Mouse (Mus musculus): ENCODE data around the gene Tpmt.
A peak's percentile ranks its signal among the peaks of the same experiment; 100 is the strongest.

The Tpmt gene

GRCm38 (mm10) chr13:47042024-47042633 lies 2.4 kb downstream of the Tpmt start:
- no peak for DNase-seq

- DNase-seq: no peak
These were observed 4.5 kb downstream of the Tpmt start for GRCm38 (mm10) chr13:47040061-47040460.

GRCm38 (mm10) chr13:47037946-47038345 lies 6.6 kb downstream of the Tpmt start:
- no peak for DNase-seq

- no peak for DNase-seq
These were observed 10.9 kb downstream of the Tpmt start for GRCm38 (mm10) chr13:47033602-47034001.

DNA sequence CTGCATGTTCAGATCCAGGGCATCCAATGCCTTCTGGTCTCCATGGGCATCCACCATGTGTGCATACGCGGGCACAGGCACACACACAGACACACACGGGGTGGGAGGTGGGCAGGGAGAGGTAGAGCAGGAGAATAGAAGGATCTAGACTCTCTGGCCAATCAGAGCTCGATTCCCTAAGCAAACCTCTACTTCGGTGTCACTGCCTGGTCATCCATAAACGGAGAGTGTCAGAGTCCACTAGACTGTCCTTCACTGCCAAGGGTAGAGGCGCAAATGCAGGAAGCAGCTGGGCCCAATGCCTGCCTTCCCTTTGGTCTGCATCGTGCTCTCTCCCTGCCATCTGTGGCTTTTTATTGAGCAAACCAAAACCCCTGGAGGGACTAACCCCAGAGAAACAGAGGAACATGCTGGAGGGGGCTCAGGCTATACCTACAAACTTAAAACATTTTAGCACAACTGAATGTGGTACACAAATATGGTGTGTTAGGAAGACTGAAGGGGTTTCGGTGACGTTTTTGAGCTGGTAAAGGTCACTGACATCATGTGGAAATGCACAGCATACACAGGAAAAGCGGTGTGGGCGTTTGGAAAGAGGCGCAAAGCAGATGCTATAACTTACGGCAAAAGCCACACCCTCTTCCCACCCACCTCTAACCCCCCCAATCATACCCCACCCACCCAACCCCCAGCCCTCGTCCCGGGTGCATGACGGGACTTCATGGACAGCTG lies 14.0 kb downstream of the Tpmt start:
- no peak for DNase-seq

DNA sequence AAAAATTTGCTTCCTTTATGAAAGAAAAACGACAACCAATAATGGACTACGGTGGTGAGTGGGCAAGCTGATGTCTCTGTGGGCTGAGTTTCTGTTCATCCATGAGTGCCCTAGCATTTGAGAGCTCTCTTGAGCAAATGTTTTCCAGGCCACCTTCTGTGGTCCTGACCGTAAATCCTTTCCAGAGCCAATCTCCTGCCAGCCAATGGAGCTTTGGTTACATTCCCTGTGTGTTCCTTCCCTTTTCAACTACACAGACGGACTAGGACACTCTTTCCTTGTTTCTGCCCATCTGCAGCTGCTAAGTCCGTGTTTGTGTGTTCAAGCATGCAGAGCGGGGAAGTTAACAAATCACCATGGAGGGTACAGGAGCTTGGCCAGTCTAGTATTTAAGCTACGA lies 23.7 kb downstream of the Tpmt start:
- DNase-seq: no peak

- DNase-seq: no peak
These were observed 24.8 kb downstream of the Tpmt start for GRCm38 (mm10) chr13:47019774-47020173.

DNA sequence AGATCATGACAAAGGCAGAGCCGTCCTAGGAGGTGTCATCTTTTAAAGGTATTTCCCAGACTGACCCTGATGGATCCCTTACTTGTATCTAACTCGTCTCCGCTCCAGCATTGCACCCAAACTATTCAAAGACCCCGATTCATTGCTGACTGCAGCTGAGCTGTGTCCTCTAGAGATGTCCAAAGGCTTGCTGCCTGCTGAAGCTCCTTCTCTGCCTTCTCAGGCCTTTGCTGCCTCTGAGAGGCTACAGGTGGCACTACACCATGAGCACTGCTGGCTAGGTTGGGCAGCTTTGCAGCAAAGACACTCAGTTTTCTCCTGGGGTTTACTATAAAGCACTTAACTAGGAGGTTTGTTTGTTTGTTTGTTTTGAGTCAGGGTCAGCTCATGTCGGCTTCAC lies 27.3 kb downstream of the Tpmt start:
- peak; percentile 50 to 60 for DNase-seq

GRCm38 (mm10) chr13:47015195-47015501 lies 29.4 kb downstream of the Tpmt start:
- DNase-seq: peak in 1 of 2 experiments; percentile 14

DNA sequence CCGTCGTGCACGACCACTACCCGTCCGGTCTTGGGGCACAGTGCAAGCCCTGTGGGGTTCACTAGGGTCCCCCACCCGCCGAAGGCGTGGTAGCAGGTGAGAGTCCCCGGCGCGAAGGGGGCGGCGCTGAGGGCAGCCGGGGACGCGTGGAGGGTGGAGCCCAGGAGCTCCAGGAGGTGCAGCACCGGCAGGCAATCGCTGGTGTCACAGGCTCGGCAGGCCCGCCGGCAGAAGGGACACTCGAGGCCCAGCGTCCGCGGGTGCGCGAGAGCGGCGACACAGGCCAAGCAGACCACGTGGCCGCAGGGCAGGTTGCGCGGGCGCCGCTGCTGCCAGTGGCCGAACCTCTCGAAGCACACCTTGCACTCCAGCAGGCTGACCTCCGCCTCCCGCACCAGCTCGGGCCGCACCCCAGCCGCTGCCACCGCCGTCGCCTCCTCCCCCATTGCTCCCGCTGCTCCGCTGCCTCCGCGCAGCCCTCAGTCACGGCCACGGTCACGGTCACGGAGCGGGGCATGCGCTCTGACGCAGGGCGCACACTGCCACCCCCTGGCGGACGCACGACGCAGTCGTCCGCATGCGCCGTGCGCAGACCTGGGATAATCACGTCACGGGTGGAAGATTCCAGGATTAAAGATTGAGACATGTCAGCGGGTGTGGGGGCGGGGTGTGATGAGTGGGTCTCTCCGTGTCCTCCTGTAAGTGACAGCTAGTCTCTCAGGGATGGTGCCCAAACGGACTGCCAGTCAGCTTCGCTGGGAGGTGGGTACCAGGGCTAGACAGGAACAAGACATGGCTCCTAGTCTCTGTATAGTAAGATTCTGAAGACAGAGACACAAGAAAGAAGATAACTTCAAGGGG lies 30.0 kb downstream of the Tpmt start, which contains the start of gene Nhlrc1:
Nhlrc1 (minus strand) TSS at position 517 of the 861 bp plus-strand sequence.
- peak; percentile 74 to 81 for DNase-seq

DNA sequence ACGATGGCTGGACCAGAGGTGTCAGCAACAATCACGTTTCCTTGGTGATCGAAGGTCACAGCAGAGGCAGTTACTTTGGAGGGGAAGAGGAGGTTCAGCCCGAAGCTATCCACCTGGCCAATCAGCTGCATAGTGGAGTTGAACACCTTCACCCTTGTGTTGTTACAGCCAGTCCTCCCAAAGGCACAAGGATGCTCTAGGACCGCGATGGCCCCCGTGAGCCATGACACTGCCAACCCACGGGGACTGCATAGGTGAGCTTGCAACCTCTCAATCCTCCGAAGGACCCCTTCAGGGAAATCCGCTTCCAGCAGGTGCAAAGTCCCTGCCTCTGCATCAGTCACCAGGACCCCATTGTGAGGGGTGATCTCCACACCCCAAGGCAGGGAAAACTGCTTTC lies 30.8 kb downstream of the Tpmt start:
- no peak for DNase-seq

GRCm38 (mm10) chr13:47001590-47001989 lies 42.9 kb downstream of the Tpmt start:
- DNase-seq: no peak

- DNase-seq: peak; percentile 34 to 69
These were observed 45.0 kb downstream of the Tpmt start for GRCm38 (mm10) chr13:46999498-46999897.

DNA sequence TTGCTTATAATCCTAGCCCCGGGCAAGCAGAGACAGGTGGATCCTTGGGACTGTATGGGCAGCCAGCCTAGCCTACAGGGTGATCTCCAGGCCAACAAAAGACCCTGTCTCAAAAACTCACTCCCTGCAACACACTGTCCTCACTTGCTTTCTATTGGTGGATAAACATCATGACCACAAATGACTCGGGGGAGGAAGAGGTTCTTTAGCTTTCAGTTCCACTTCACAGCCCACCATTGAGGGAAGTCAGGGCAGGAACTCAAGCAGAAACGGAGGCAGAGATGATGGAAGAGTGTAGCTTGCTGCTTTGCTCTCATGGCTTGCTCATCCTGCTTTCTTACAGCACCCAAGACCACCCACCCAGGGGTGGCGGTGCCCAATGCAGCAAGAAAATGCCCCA lies 47.2 kb downstream of the Tpmt start:
- DNase-seq: no peak

- no peak for DNase-seq
These were observed 51.3 kb downstream of the Tpmt start for GRCm38 (mm10) chr13:46993274-46993551.

DNA sequence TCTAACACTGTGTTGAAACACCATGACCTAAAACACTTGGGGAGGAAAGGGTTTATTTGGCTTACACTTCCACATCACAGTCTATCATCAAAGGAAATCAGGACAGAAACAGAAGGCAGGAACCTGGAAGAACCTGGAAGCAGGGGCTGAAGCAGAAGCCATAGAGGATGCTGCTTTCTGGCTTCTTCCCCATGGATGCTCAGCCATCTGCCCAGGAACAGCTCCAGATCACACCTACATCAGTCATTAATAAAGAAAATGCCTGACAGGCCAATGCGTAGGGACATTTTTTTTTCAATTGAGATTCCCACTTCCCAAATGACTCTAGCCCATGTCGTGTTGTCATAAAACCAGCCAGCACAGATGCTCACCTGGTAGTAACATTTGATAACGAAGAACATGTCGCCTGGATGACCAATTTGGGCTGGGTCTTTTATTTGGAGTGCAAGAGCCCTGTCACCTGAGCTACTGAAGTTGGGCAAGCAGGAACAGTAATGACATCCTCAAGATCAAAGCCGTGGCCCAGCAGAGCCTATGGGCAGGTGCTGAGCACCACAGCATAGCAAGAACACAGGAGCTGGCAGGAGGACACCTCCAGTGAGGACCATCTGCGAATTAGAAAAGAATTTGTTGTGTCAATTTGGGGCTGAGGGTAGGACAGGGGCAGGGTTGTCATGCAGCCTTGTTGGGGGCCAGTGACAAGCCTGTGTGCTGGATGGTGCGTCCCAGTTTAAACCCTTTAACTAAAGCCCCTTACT lies 51.8 kb downstream of the Tpmt start:
- DNase-seq: no peak

DNA sequence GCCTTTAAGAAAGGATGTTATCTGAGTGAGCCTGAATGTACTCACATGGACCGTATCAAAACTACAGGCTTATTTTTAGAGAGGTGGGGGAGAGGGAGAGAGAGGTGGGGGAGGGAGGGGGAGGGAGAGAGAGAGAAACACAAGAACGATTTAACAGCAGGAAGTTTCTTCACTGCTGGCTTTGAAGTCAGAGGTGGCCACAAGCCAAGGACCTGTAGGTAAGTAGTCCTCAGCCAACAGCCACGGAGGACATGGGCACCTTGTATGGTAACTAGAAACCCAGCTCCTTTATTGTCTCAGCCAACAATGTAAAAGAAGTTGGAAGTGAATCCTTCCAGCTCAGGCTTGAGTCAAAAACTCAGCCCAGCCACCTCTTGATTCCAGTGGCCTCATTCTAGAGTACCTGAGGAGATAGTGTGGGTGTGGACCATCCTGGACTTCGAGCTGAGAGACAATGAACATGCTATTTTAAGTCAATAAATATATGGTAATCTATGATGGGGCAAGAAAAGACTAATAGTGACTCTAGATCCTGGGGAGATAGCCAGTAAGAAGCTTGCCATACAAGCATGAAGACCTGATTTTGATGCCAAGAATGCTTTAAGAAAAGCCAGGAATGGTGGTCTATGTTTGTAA lies 54.0 kb downstream of the Tpmt start:
- DNase-seq: peak; percentile 42 to 70

- DNase-seq: no peak
These were observed 56.6 kb downstream of the Tpmt start for GRCm38 (mm10) chr13:46987941-46988340.

DNA sequence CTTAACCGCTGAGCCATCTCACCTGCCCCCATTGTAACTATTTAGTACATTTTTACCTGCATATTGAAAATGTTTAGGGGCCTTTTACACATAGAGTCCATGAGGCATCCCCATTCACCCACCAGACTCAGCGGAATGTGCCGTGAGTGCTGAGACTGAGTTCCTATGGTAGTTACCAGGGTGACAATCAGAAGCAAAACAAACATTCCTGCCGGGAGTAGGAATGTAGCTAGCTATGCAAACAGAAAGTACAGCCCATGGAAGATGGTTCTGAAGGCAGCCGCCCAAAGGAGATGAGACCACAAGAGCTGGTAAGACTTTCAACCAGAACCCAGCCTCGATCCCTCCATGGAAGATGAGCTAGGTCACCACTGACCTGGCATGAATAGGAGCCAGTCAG lies 58.3 kb downstream of the Tpmt start:
- peak; percentile 19 to 60 for DNase-seq

DNA sequence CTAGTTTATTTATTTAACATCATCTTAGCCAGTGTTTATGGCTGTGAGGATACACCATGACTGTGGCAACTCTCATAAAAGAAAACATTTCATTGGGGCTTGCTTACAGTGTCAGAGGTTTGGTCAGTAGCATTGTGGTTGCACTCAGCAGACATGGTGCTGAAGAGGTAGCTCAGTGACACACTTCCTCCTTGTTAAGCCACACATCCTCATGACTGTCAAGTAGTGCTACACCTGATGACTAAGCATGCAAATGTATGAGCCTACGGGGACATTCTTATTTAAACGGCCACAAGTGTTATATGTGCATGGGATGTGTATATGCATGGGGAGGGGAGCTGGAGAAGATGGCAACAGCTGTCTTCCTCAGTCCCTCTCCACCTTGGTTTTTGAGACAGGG lies 60.7 kb downstream of the Tpmt start:
- no peak for DNase-seq

- DNase-seq: peak; percentile 66 to 79
These were observed 64.6 kb downstream of the Tpmt start for GRCm38 (mm10) chr13:46979836-46980490.

DNA sequence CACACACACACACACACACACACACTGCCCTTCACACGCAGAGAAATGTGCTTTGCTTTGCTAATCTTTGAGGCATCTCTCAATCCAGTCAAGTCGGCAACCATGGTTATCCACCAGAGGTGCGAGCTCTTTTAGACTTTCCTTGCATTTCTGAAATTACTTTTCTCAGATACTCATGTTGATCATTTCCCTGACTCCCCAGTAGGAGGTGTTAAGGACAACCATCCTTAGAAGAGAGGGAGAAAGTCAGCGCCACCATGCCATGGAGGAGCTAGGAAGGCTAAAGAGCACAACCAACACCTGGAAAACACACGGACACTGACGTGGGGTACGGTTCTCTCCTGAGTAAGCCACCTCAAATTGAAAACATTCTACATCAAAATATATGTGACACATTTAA lies 68.0 kb downstream of the Tpmt start:
- DNase-seq: no peak
